ENCODE assay signal across 22 mouse cellular contexts in the genomic region with DNA sequence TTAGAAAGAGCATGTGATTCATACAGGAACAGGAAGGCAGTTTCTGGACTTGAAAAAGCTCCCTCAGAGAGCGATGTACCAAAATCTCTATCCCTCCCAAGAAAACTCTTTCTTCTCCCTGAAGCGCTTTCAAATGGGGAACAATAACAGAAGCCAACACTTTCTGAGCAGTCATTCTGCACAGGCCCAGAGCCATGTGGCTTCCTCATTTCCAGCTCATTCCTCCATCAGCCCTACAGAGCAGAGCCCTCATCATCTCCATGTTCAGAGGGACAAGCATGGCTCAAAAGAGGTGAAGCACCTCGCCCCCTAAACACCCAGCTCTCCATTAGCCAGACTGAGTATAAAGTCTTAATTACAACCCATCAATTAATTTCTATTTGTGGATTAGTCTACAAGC. TPM values are rescaled to one million over a fixed set of nuclear protein-coding genes. Genes with fewer than 3 reads are reported as not detected.
A peak's percentile ranks its signal among the peaks of the same experiment; 100 is the strongest.
DNase-seq lines count a peak whose midpoint lies in the region; ATAC-seq and TF ChIP-seq lines count a peak whose summit lies in the region.
"Had no signal": no experiment of that assay in that cellular context is flagged by ENCODE, and none has a peak within 500 bp of the region (broad histone marks: within the 10 kb centered on the region; RNA-seq: fewer than 3 reads in every experiment).

No protein-coding gene starts in this region.

- no peaks in the 10 kb centered on the region for H3K36me3 ChIP-seq in heart, embryonic 11.5 days (ENCODE audit: control insufficient read depth, insufficient read depth, low read length)
- H3K36me3 ChIP-seq: embryonic facial prominence, embryonic 13.5 days; embryonic facial prominence, embryonic 15.5 days; forebrain, embryonic 10.5 days; forebrain, embryonic 12.5 days had no signal

- no peaks in the 10 kb centered on the region for H3K9me3 ChIP-seq in heart, embryonic 11.5 days (replicated peaks; ENCODE audit: control insufficient read depth, low read length)
- H3K9me3 ChIP-seq: embryonic facial prominence, embryonic 13.5 days; embryonic facial prominence, embryonic 15.5 days; forebrain, embryonic 10.5 days; forebrain, embryonic 12.5 days had no signal

- WGBS in heart, embryonic 11.5 days (ENCODE audit: insufficient replicate concordance): 89% methylated on average over 3 of the region's 3 CpGs

- peak overlapping the region; percentile 62 for H3K27ac ChIP-seq in bone marrow macrophage, adult 2 months (ENCODE audit: insufficient read depth, low read depth, low read length)
- no peak overlapping the region for H3K27ac ChIP-seq in heart, embryonic 11.5 days (ENCODE audit: low read depth, low read length)
- H3K27ac ChIP-seq: embryonic facial prominence, embryonic 13.5 days; embryonic facial prominence, embryonic 15.5 days; forebrain, embryonic 10.5 days; forebrain, embryonic 12.5 days had no signal

- TF ChIP-seq CTCF in bone marrow macrophage, adult 2 months (IDR thresholded peaks at IDR 0.05; ENCODE audit: low read depth, low read length): no peak

- TF ChIP-seq POLR2A in bone marrow macrophage, adult 2 months (IDR thresholded peaks at IDR 0.05; ENCODE audit: borderline replicate concordance, low read depth, low read length): no peak

- H3K9ac ChIP-seq in heart, embryonic 11.5 days (ENCODE audit: low read depth, low read length): no peak overlapping the region
- H3K9ac ChIP-seq: embryonic facial prominence, embryonic 13.5 days; embryonic facial prominence, embryonic 15.5 days; forebrain, embryonic 12.5 days had no signal

- peaks cover 15% of the 10 kb centered on the region for H3K4me1 ChIP-seq in bone marrow macrophage, adult 2 months (ENCODE audit: control insufficient read depth, insufficient read depth, low read length)
- H3K4me1 ChIP-seq in heart, embryonic 11.5 days (ENCODE audit: control insufficient read depth, insufficient read depth, low read length): peaks cover 29% of the 10 kb centered on the region

- H3K4me2 ChIP-seq in heart, embryonic 11.5 days: no peak overlapping the region
- H3K4me2 ChIP-seq: embryonic facial prominence, embryonic 13.5 days; embryonic facial prominence, embryonic 15.5 days; forebrain, embryonic 12.5 days had no signal

- no peak overlapping the region for H3K4me3 ChIP-seq in bone marrow macrophage, adult 2 months (ENCODE audit: insufficient read depth, low read length)
- H3K4me3 ChIP-seq in heart, embryonic 11.5 days (ENCODE audit: low read depth, low read length): no peak overlapping the region
- H3K4me3 ChIP-seq: embryonic facial prominence, embryonic 13.5 days; embryonic facial prominence, embryonic 15.5 days; erythroblast, embryonic 14.5 days; forebrain, embryonic 10.5 days; forebrain, embryonic 12.5 days had no signal

- DNase-seq in adrenal gland, postnatal 10 days: no peak
- DNase-seq: adrenal gland, adult 2 months; adrenal gland, postnatal 14 days; adrenal gland, postnatal 36 days; cerebellum, adult 11 months; cerebellum, adult 18-20 months; cerebellum, adult 8-10 months; cerebellum, adult 9-11 months; cerebellum, postnatal 36 days; embryo, embryonic 11 days had no signal

- no peaks in the 10 kb centered on the region for H3K27me3 ChIP-seq in heart, embryonic 11.5 days (ENCODE audit: control insufficient read depth, insufficient read depth, low read length)
- H3K27me3 ChIP-seq: embryonic facial prominence, embryonic 13.5 days; embryonic facial prominence, embryonic 15.5 days; forebrain, embryonic 12.5 days had no signal

- ATAC-seq in granulocyte monocyte progenitor cell, adult 5-6 weeks (replicated peaks; ENCODE audit: poor library complexity, severe bottlenecking): peak; percentile 58; the same call in 1 of the 2 replicates
- peak; percentile 39; the same call in 1 of the 2 replicates for ATAC-seq in megakaryocyte progenitor cell, adult 5-6 weeks (replicated peaks; ENCODE audit: poor library complexity)
- ATAC-seq in heart, embryonic 11.5 days (replicated peaks; ENCODE audit: insufficient number of reproducible peaks, low FRiP score, low TSS enrichment): no peak
- ATAC-seq: forebrain, embryonic 14.5 days; forebrain, embryonic 16.5 days had no signal

RNA-seq across cellular contexts. Expression of a gene that starts 9.8 kb away (rescaled TPM):
- polyA plus RNA-seq in bone marrow macrophage, adult 2 months (2012; ENCODE audit: insufficient read depth, insufficient read length, missing spikeins): not detected in 2 replicates
- total RNA-seq in granulocyte monocyte progenitor cell, adult 5-6 weeks (2014; fragmentation: Nextera tagmentation): not detected in 2 replicates
- 0.09 and 0.10 TPM in 2 replicates for total RNA-seq in granulocyte monocyte progenitor cell, adult 5-6 weeks (2017)
- total RNA-seq in megakaryocyte progenitor cell, adult 5-6 weeks (2015): 0.07 and 0.15 TPM in 2 replicates
- total RNA-seq in megakaryocyte progenitor cell, adult 5-6 weeks (2017): 0.21 and 3.3 TPM in 2 replicates
- total RNA-seq in adrenal gland, postnatal 10 days (2021): 10 to 100 TPM; 19.1 to 22.4 TPM
- 7.9 and 9.2 TPM in 2 replicates for polyA plus RNA-seq in heart, embryonic 11.5 days (2014; fragmentation: Nextera tagmentation; extraction: Ambion mirVana)
- total RNA-seq: MEL had no signal

Comparison
In these comparisons a context has a peak if more than half of its experiments do, and no peak if none do; other contexts are left out.
1. RNA of a gene that starts 9.8 kb away (total RNA-seq): 19.1 to 22.4 TPM in adrenal gland, postnatal 10 days; 0.07 to 3.3 TPM in megakaryocyte progenitor cell, adult 5-6 weeks and 0.09 to 0.10 TPM in granulocyte monocyte progenitor cell, adult 5-6 weeks; every median in the first group is over 4 times any median in the second.